Mouse (Mus musculus) CH12.LX (cell line): ENCODE data around the gene Gm20388. TPM values are rescaled to one million over a fixed set of nuclear protein-coding genes. Genes with fewer than 3 reads are reported as not detected.

ENCODE experiments used
- DNase-seq: peaks from one replicate; pipeline ENCODE4 v3.0.0-alpha.2; 2013; ENCODE audit errors: extremely low read depth
- H3K27ac ChIP-seq: 2 replicates; pipeline ENCODE4 v1.5.1; 2012; ENCODE audit warnings: low read depth, mild to moderate bottlenecking, control low read depth, moderate library complexity; ENCODE audit not compliant: insufficient read depth
- H3K27me3 ChIP-seq: replicated peaks from 2 replicates; pipeline ENCODE3; 2012; ENCODE audit warnings: inconsistent platforms
- H3K36me3 ChIP-seq, 2 experiments: replicated peaks in 1 of 2; 2 replicates each; pipeline versions ENCODE3 to v1.6.1; 2012; ENCODE audit warnings: inconsistent platforms in 1 of 2, low read length in 1 of 2, mild to moderate bottlenecking in 1 of 2, mixed read lengths in 1 of 2, moderate library complexity in 1 of 2; ENCODE audit not compliant: control insufficient read depth in 1 of 2, insufficient read depth in 1 of 2
- H3K4me1 ChIP-seq, 2 experiments: 2 replicates each; pipeline ENCODE4 v1.6.1; 2012; ENCODE audit warnings: inconsistent platforms in 1 of 2, moderate library complexity in 1 of 2; ENCODE audit not compliant: insufficient read depth in 2 of 2, control insufficient read depth in 1 of 2
- H3K4me2 ChIP-seq: 2 replicates; pipeline ENCODE4 v1.6.1; 2012; ENCODE audit warnings: low read depth, mild to moderate bottlenecking, control low read depth; ENCODE audit not compliant: poor library complexity, insufficient read depth, severe bottlenecking
- H3K4me3 ChIP-seq, 3 experiments: fragments of 150-350 bp in 1 of 3; sonication (generic) in 1 of 3; replicated peaks in 1 of 3; 2 replicates each; pipeline versions ENCODE3 to v1.5.1; 2011 to 2012; ENCODE audit warnings: low read depth in 2 of 3, low read length in 2 of 3, mild to moderate bottlenecking in 2 of 3, moderate library complexity in 2 of 3, control low read depth in 1 of 3, improper control_type of control experiment in 1 of 3, inconsistent platforms in 1 of 3, mixed read lengths in 1 of 3; ENCODE audit not compliant: poor library complexity in 1 of 3
- H3K79me2 ChIP-seq: replicated peaks from 2 replicates; pipeline ENCODE4 v1.6.1; 2012; ENCODE audit warnings: mild to moderate bottlenecking, moderate library complexity; ENCODE audit not compliant: control insufficient read depth, poor library complexity, insufficient read depth, severe bottlenecking; ENCODE audit errors: extremely low read depth
- H3K9ac ChIP-seq: 2 replicates; pipeline ENCODE4 v1.6.1; 2012; ENCODE audit warnings: low read depth, mild to moderate bottlenecking, control low read depth, moderate library complexity; ENCODE audit not compliant: insufficient read depth
- H3K9me3 ChIP-seq: replicated peaks from 2 replicates; pipeline ENCODE3; 2012; ENCODE audit warnings: low read length, inconsistent platforms, mixed read lengths
- E2F4 ChIP-seq: IDR thresholded peaks from 2 replicates; pipeline ENCODE4 v1.6.1; 2011; ENCODE audit warnings: low read depth, low read length, improper control_type of control experiment; ENCODE audit not compliant: insufficient replicate concordance
- ELF1 ChIP-seq: IDR thresholded peaks from 2 replicates; pipeline ENCODE4 v1.6.1; 2014; ENCODE audit warnings: low read depth, mild to moderate bottlenecking, inconsistent platforms, low read length, improper control_type of control experiment
- GABPA ChIP-seq: IDR thresholded peaks from 2 replicates; pipeline ENCODE4 v1.6.1; 2012; ENCODE audit warnings: low read depth, low read length, improper control_type of control experiment, inconsistent platforms; ENCODE audit not compliant: insufficient replicate concordance
- JUND ChIP-seq: conservative IDR thresholded peaks from 2 replicates; pipeline ENCODE4 v1.6.1; 2011; ENCODE audit warnings: low read depth, low read length, improper control_type of control experiment
- MAZ ChIP-seq: IDR thresholded peaks from 2 replicates; pipeline ENCODE4 v1.6.1; 2012; ENCODE audit warnings: low read depth, mild to moderate bottlenecking, inconsistent platforms, low read length, improper control_type of control experiment, moderate library complexity
- MYC ChIP-seq: IDR thresholded peaks from 2 replicates; pipeline ENCODE4 v1.6.1; 2011; ENCODE audit warnings: low read depth, mild to moderate bottlenecking, improper control_type of control experiment, low read length
- NELFE ChIP-seq: IDR thresholded peaks from 2 replicates; pipeline ENCODE4 v1.6.1; 2011; ENCODE audit warnings: low read depth, low read length, improper control_type of control experiment
- NRF1 ChIP-seq: IDR thresholded peaks from 2 replicates; pipeline ENCODE4 v1.6.1; 2014; ENCODE audit warnings: low read depth, mild to moderate bottlenecking, inconsistent platforms, low read length, improper control_type of control experiment, moderate library complexity
- POLR2AphosphoS2 ChIP-seq: IDR thresholded peaks from 2 replicates; pipeline ENCODE4 v1.6.1; 2011; ENCODE audit warnings: low read depth, low read length, improper control_type of control experiment
- RCOR1 ChIP-seq: conservative IDR thresholded peaks from 2 replicates; pipeline ENCODE4 v1.6.1; 2012; ENCODE audit warnings: low read depth, mild to moderate bottlenecking, inconsistent platforms, low read length, improper control_type of control experiment
- TBP ChIP-seq: conservative IDR thresholded peaks from 2 replicates; pipeline ENCODE4 v1.6.1; 2011; ENCODE audit warnings: low read depth, low read length, improper control_type of control experiment
- ZC3H11A ChIP-seq: IDR thresholded peaks from 2 replicates; pipeline ENCODE4 v1.6.1; 2012; ENCODE audit warnings: low read depth, mild to moderate bottlenecking, inconsistent platforms, low read length, improper control_type of control experiment
- ZKSCAN1 ChIP-seq: IDR thresholded peaks from 2 replicates; pipeline ENCODE4 v1.6.1; 2012; ENCODE audit warnings: low read depth, inconsistent platforms, low read length, improper control_type of control experiment, borderline replicate concordance
- dilution Hi-C: fragments of 300-500 bp; cut with MboI; formaldehyde crosslinking; loops from 2 replicates; pipeline ENCODE4 v1.14.3; 2020; ENCODE audit warnings: low sequenced_read_pairs; ENCODE audit not compliant: extremely low pct_unique_long_range_greater_than_20kb, extremely low pct_ligation_motif_present
- in situ Hi-C: fragments of 300-500 bp; cut with MboI; formaldehyde crosslinking; loops from 3 replicates; pipeline ENCODE4 v1.14.3; 2019; ENCODE audit warnings: low sequenced_read_pairs, low pct_ligation_motif_present, low pct_unique_long_range_greater_than_20kb, mixed read lengths
- polyA plus RNA-seq: library from polyadenylated mRNA; unstranded; fragments of >175 nt; gene quantifications from 2 replicates; pipeline ENCODE4 v1.2.1, GENCODE M21; 2012; ENCODE audit warnings: low read depth; ENCODE audit not compliant: insufficient read length
- total RNA-seq, 2 experiments: library from RNA; depleted of rRNA; stranded (reverse); fragments of 300-350 nt in 1 of 2; fragments of >200 nt in 1 of 2; gene quantifications; 2 replicates each; pipeline ENCODE4 v1.2.3; 2012 to 2014

The Gm20388 gene
- total and polyA plus RNA-seq, 3 experiments: 14.8 to 26.3 (median 22.2) TPM

GRCm38 (mm10) chr8:122037279-122037678 is 2126.6 kb downstream of the Gm20388 start:
- H3K79me2 ChIP-seq: no peaks in the 10 kb centered on the region
- H3K4me3 ChIP-seq: no peak overlapping the region
- peaks cover 72% of the 10 kb centered on the region for H3K27me3 ChIP-seq
- H3K36me3 ChIP-seq: no peaks in the 10 kb centered on the region
- H3K9me3 ChIP-seq: no peaks in the 10 kb centered on the region
- no peak overlapping the region for H3K4me2 ChIP-seq
- DNase-seq: no peak
- TF ChIP-seq NRF1 (no peak), MAZ (no peak), NELFE (no peak), ZKSCAN1 (no peak), ELF1 (no peak), RCOR1 (no peak), JUND (no peak)
- TF ChIP-seq, all 38 proteins: peak for 0
- in situ Hi-C loops: no loop called here
- Histone ChIP-seq H3K27ac (no peak overlapping the region), H3K4me1 (peaks cover 0 to 7% of the 10 kb centered on the region in 2 experiments; a peak in 2 of 4 replicates), H3K9ac (no peak overlapping the region)
- dilution Hi-C loops: no loop called here

DNA sequence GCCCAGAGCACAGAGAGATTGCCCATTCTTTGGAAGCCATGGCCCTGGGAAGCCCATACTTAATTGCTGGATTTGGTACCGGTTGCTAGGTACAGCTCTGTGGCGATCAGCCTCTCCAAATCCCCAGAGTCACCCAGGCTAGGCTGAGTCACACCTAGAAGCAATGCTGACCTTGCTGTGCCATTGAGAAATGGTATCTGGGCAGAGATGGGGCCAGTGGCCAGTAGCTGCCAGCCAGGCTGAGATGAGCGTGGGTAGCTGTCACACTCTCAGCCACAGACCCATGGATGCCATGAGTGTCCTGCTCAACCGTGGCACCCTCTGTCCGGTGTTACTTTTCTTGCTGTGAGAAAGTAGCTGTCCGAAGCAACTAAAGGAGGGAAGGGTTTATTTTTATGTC is 2127.4 kb downstream of the Gm20388 start:
- Histone ChIP-seq H3K27me3 (peaks cover 72% of the 10 kb centered on the region), H3K9me3 (no peaks in the 10 kb centered on the region), H3K36me3 (no peaks in the 10 kb centered on the region), H3K79me2 (no peaks in the 10 kb centered on the region), H3K27ac (no peak overlapping the region), H3K4me2 (no peak overlapping the region), H3K4me3 (no peak overlapping the region), H3K9ac (no peak overlapping the region), H3K4me1 (peaks cover 0 to 7% of the 10 kb centered on the region in 2 experiments; a peak in 2 of 4 replicates)
- in situ Hi-C loops: no loop called here
- TF ChIP-seq GABPA (no peak), E2F4 (no peak), POLR2AphosphoS2 (no peak), TBP (no peak), MYC (no peak), ZC3H11A (no peak)
- dilution Hi-C loops: no loop called here
- DNase-seq: no peak

- dilution Hi-C loops: no loop called here
- Histone ChIP-seq H3K9ac (no peak overlapping the region), H3K27me3 (peaks cover 84% of the 10 kb centered on the region), H3K79me2 (no peaks in the 10 kb centered on the region), H3K4me3 (no peak overlapping the region), H3K36me3 (no peaks in the 10 kb centered on the region), H3K4me1 (peaks cover 0 to 7% of the 10 kb centered on the region in 2 experiments; a peak in 2 of 4 replicates), H3K4me2 (no peak overlapping the region), H3K9me3 (no peaks in the 10 kb centered on the region), H3K27ac (no peak overlapping the region)
- in situ Hi-C loops: no loop called here
- DNase-seq: no peak
- TF ChIP-seq MAZ (no peak), JUND (no peak)
Observed at GRCm38 (mm10) chr8:122039452-122039851, 2128.8 kb downstream of the Gm20388 start.
